Mouse (Mus musculus) erythroblast, embryonic 14.5 days (primary cell): ENCODE results near the gene Rab31.

Source experiments
- GATA1 ChIP-seq: IDR thresholded peaks from 2 replicates; pipeline ENCODE4 v1.6.1; 2012; ENCODE audit warnings: low read length, inconsistent platforms, mixed read lengths
- TAL1 ChIP-seq: IDR thresholded peaks from 3 replicates; pipeline ENCODE4 v1.6.1; 2012; ENCODE audit warnings: low read length, inconsistent platforms, mixed read lengths

GRCm38 (mm10) chr17:65643579-65643978, 129.0 kb downstream of the Rab31 start:
- TF ChIP-seq GATA1 = no peak
- TF ChIP-seq TAL1 = no peak
